Mouse (Mus musculus) bone marrow macrophage, adult 2 months (primary cell): ENCODE results near the gene Hoxb1.

Source experiments
- CTCF ChIP-seq: IDR thresholded peaks from 2 replicates; pipeline ENCODE4 v1.5.1; 2012; ENCODE audit warnings: low read depth, mild to moderate bottlenecking, low read length, moderate library complexity
- POLR2A ChIP-seq: IDR thresholded peaks from 2 replicates; pipeline ENCODE4 v1.6.1; 2012; ENCODE audit warnings: mild to moderate bottlenecking, low read depth, low read length, borderline replicate concordance

GRCm38 (mm10) chr11:96320688-96321087 lies 44.9 kb upstream of the Hoxb1 start:
- TF ChIP-seq POLR2A (no peak), CTCF (no peak)
